ENCODE assay signal across 14 mouse cellular contexts in the genomic region with DNA sequence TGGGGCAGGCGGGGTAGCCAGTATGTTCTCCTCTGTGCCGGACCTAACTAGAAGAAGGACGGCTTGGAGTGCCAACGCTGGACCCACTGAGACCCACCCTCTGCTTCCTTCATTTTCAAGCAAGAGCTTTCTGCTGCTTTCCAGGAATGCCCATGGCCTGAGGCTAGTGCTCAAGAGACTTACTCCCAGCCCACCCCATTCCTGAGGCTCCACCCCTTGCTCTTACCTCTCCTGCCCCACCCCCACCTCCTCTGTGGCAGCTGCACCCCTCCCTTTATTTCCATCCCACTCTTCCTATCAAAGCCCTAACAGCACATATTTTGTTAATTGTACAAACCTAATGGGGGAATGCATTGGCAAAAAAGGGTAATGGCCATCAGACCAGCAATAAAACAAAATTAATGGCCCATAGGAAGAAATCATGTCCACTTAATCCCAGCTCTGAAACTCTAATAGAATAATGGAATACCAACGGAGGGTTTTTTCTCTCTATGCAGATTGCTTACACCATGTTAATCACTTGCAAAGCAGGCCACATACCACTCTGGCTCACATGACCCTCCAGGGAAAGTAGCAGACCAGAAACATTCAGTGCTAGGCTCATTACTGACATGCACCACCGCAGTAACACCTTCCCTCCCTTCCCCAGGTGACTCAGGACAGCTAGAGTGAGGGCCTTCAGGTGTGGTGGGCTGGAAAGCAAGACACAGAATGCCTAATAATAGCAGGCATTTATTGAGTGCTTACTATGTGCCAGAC. TPM values are rescaled to one million over a fixed set of nuclear protein-coding genes. Genes with fewer than 3 reads are reported as not detected.
DNase-seq lines count a peak whose midpoint lies in the region; ATAC-seq lines count a peak whose summit lies in the region.
"Had no signal": no experiment of that assay in that cellular context is flagged by ENCODE, and none has a peak within 500 bp of the region (broad histone marks: within the 10 kb centered on the region; RNA-seq: fewer than 3 reads in every experiment).

No protein-coding gene starts in this region.

- H3K9me3 ChIP-seq in hindbrain, embryonic 10.5 days, result no peaks in the 10 kb centered on the region
- H3K9me3 ChIP-seq in hindbrain, embryonic 16.5 days (ENCODE audit: control insufficient read depth, low read length), result no peaks in the 10 kb centered on the region
- H3K9me3 ChIP-seq in forebrain, embryonic 13.5 days (replicated peaks), result no peaks in the 10 kb centered on the region
- no peaks in the 10 kb centered on the region for H3K9me3 ChIP-seq in kidney, embryonic 15.5 days (replicated peaks)
- H3K9me3 ChIP-seq in neural tube, embryonic 14.5 days (ENCODE audit: control insufficient read depth, low read length), result no peaks in the 10 kb centered on the region
- H3K9me3 ChIP-seq: heart, embryonic 12.5 days; midbrain, embryonic 15.5 days had no signal

- peak overlapping the region; percentile 37 for H3K27ac ChIP-seq in hindbrain, embryonic 10.5 days
- no peak overlapping the region for H3K27ac ChIP-seq in hindbrain, embryonic 16.5 days (ENCODE audit: low read depth, low read length)
- no peak overlapping the region for H3K27ac ChIP-seq in forebrain, embryonic 13.5 days
- peak overlapping the region; percentile 41 for H3K27ac ChIP-seq in kidney, embryonic 15.5 days
- peak overlapping the region; percentile 63 for H3K27ac ChIP-seq in neural tube, embryonic 14.5 days (ENCODE audit: low read depth, low read length)
- H3K27ac ChIP-seq: midbrain, embryonic 15.5 days had no signal

- no peak overlapping the region for H3K4me2 ChIP-seq in hindbrain, embryonic 16.5 days (ENCODE audit: low read length)
- H3K4me2 ChIP-seq in forebrain, embryonic 13.5 days, result no peak overlapping the region
- 0 out of 2 replicates have a peak overlapping the region, but pooled peaks have one; percentile 4 for H3K4me2 ChIP-seq in kidney, embryonic 15.5 days
- no peak overlapping the region for H3K4me2 ChIP-seq in neural tube, embryonic 14.5 days (ENCODE audit: low read depth, low read length)
- H3K4me2 ChIP-seq: heart, embryonic 12.5 days; lung, embryonic 14.5 days; midbrain, embryonic 15.5 days had no signal

- no peaks in the 10 kb centered on the region for H3K36me3 ChIP-seq in hindbrain, embryonic 10.5 days
- H3K36me3 ChIP-seq in hindbrain, embryonic 16.5 days (ENCODE audit: control insufficient read depth, insufficient read depth, low read length), result no peaks in the 10 kb centered on the region
- no peaks in the 10 kb centered on the region for H3K36me3 ChIP-seq in forebrain, embryonic 13.5 days (ENCODE audit: poor library complexity, severe bottlenecking)
- no peaks in the 10 kb centered on the region for H3K36me3 ChIP-seq in kidney, embryonic 15.5 days
- H3K36me3 ChIP-seq in neural tube, embryonic 14.5 days (ENCODE audit: control insufficient read depth, insufficient read depth, low read length), result no peaks in the 10 kb centered on the region
- H3K36me3 ChIP-seq: heart, embryonic 12.5 days; midbrain, embryonic 15.5 days had no signal

- peaks cover 9% of the 10 kb centered on the region for H3K27me3 ChIP-seq in hindbrain, embryonic 10.5 days (ENCODE audit: insufficient read depth, poor library complexity, severe bottlenecking)
- no peaks in the 10 kb centered on the region for H3K27me3 ChIP-seq in hindbrain, embryonic 16.5 days (replicated peaks; ENCODE audit: control insufficient read depth, insufficient read depth, low read length)
- no peaks in the 10 kb centered on the region for H3K27me3 ChIP-seq in forebrain, embryonic 13.5 days
- 0 out of 2 replicates have a peak, but pooled peaks cover 2% of the 10 kb centered on the region for H3K27me3 ChIP-seq in kidney, embryonic 15.5 days
- H3K27me3 ChIP-seq in neural tube, embryonic 14.5 days (ENCODE audit: control insufficient read depth, insufficient read depth, low read length), result no peaks in the 10 kb centered on the region
- H3K27me3 ChIP-seq: heart, embryonic 12.5 days; midbrain, embryonic 15.5 days had no signal

- no peak overlapping the region for H3K4me3 ChIP-seq in hindbrain, embryonic 10.5 days
- H3K4me3 ChIP-seq in hindbrain, embryonic 16.5 days (ENCODE audit: low read length), result no peak overlapping the region
- no peak overlapping the region for H3K4me3 ChIP-seq in forebrain, embryonic 13.5 days
- no peak overlapping the region for H3K4me3 ChIP-seq in kidney, embryonic 15.5 days (replicated peaks)
- H3K4me3 ChIP-seq in neural tube, embryonic 14.5 days (ENCODE audit: low read depth, low read length), result no peak overlapping the region
- H3K4me3 ChIP-seq: heart, embryonic 12.5 days; midbrain, embryonic 15.5 days had no signal

- intact Hi-C loops in heart, postnatal 14 days (cut with DNase I), result loop anchor here (5.0 kb wide), 1 partner anchor 57 kb away; a partner anchor contains a TSS

- peaks cover 77% of the 10 kb centered on the region for H3K4me1 ChIP-seq in hindbrain, embryonic 10.5 days (replicated peaks)
- peaks cover 15% of the 10 kb centered on the region for H3K4me1 ChIP-seq in hindbrain, embryonic 16.5 days (ENCODE audit: control insufficient read depth, insufficient read depth, low read depth, low read length)
- H3K4me1 ChIP-seq in forebrain, embryonic 13.5 days, result peaks cover 45% of the 10 kb centered on the region
- H3K4me1 ChIP-seq in kidney, embryonic 15.5 days, result peaks cover 56% of the 10 kb centered on the region
- H3K4me1 ChIP-seq in neural tube, embryonic 14.5 days (ENCODE audit: control insufficient read depth, insufficient read depth, low read length), result peaks cover 30% of the 10 kb centered on the region

- H3K9ac ChIP-seq in hindbrain, embryonic 16.5 days (ENCODE audit: low read depth, low read length), result no peak overlapping the region
- no peak overlapping the region for H3K9ac ChIP-seq in forebrain, embryonic 13.5 days
- no peak overlapping the region for H3K9ac ChIP-seq in kidney, embryonic 15.5 days
- H3K9ac ChIP-seq in neural tube, embryonic 14.5 days (replicated peaks; ENCODE audit: low read depth, low read length), result no peak overlapping the region
- H3K9ac ChIP-seq: heart, embryonic 12.5 days; lung, embryonic 14.5 days; midbrain, embryonic 15.5 days had no signal

- DNase-seq in hindbrain, embryonic 10.5 days (ENCODE audit: low spot score), result no peak
- DNase-seq in heart, postnatal 14 days, result no peak
- no peak for DNase-seq in frontal cortex, postnatal 25 days (ENCODE audit: low spot score in 2 of 2)
- DNase-seq: left cerebral cortex, postnatal 4 days; lung, embryonic 14.5 days; right cerebral cortex, adult 18-20 months had no signal

- no peak for ATAC-seq in hindbrain, embryonic 16.5 days
- peak; percentile 53; the same call in 1 of the 2 replicates for ATAC-seq in forebrain, embryonic 13.5 days
- peak; percentile 75 for ATAC-seq in kidney, embryonic 15.5 days (replicated peaks; ENCODE audit: low FRiP score)
- ATAC-seq in neural tube, embryonic 14.5 days (ENCODE audit: low read depth), result peak; percentile 70; the same call in 1 of the 2 replicates
- no peak for ATAC-seq in cerebellum, adult (ENCODE audit: insufficient number of reproducible peaks, low FRiP score, low TSS enrichment)
- ATAC-seq: midbrain, embryonic 15.5 days had no signal

- WGBS in hindbrain, embryonic 10.5 days, result 31% methylated on average over 6 of the region's 6 CpGs
- WGBS in hindbrain, embryonic 16.5 days, result 38% methylated on average over 6 of the region's 6 CpGs
- 19% methylated on average over 6 of the region's 6 CpGs for WGBS in forebrain, embryonic 13.5 days
- WGBS in kidney, embryonic 15.5 days, result 35% methylated on average over 6 of the region's 6 CpGs
- WGBS in neural tube, embryonic 14.5 days, result 20% methylated on average over 6 of the region's 6 CpGs

RNA-seq across cellular contexts. Expression of a gene that starts 57.1 kb away (rescaled TPM):
- polyA plus RNA-seq in hindbrain, embryonic 10.5 days (2016; fragmentation: Nextera tagmentation; extraction: Ambion mirVana), result 35.0 and 40.3 TPM in 2 replicates
- polyA plus RNA-seq in hindbrain, embryonic 16.5 days (2015; fragmentation: Nextera tagmentation; extraction: Ambion mirVana), result 32.2 and 38.8 TPM in 2 replicates
- polyA plus RNA-seq in forebrain, embryonic 13.5 days (2015; fragmentation: Nextera tagmentation; extraction: Ambion mirVana), result 18.7 and 23.4 TPM in 2 replicates
- polyA plus RNA-seq in kidney, embryonic 15.5 days (2015; fragmentation: Nextera tagmentation; extraction: Ambion mirVana), result 9.6 and 11.2 TPM in 2 replicates
- 33.4 and 39.0 TPM in 2 replicates for polyA plus RNA-seq in neural tube, embryonic 14.5 days (2014; fragmentation: Nextera tagmentation; extraction: Ambion mirVana)
- total RNA-seq in heart, postnatal 14 days (2021), result 1 to 10 TPM; 3.7 to 6.0 TPM
- total RNA-seq: common myeloid progenitor, adult 5-6 weeks had no signal

Comparison
In these comparisons a context has a peak if more than half of its experiments do, and no peak if none do; other contexts are left out.
1. H3K27ac ChIP-seq: peak in hindbrain, embryonic 10.5 days (single experiment), kidney, embryonic 15.5 days (single experiment) and neural tube, embryonic 14.5 days (single experiment); none in hindbrain, embryonic 16.5 days (single experiment) and forebrain, embryonic 13.5 days (single experiment).
2. ATAC-seq: peak in forebrain, embryonic 13.5 days (single experiment), kidney, embryonic 15.5 days (single experiment) and neural tube, embryonic 14.5 days (single experiment); none in hindbrain, embryonic 16.5 days (single experiment) and cerebellum, adult (single experiment).